ENCODE assay signal across 23 mouse cellular contexts in the genomic region with DNA sequence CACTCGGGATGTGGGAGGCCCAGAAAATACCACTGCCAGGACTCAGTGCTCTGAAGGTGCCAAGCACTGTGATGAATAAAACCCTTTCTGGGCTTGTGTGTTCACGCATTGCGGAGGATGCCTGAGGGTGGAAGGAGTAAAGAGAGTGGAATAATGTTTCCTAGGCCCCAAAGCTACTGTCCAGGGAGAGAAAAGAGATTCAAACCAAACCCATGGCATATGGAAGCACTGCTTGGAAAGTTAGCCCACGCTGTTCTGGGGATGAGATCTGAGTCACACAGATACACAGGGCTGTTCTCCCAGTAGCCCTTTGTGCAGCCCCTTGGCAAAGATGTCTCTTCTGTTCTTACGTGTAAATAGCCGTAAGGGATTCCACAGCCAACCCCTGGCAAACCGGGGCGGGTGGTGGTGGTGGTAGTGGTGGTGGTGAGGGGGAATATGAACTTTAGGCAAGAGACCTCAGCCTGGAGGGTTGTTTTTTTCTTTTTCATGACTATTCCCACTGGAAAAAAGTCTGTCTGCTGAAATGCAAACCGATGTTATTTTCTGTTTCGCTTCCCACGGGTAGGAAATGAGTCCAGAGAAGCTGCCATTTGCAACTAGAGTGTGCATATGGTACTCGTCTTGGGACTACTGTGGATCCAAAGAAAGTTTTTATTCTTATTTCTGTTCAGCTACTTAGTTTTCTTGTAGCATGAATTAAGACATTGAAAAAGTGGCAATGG. TPM values are rescaled to one million over a fixed set of nuclear protein-coding genes. Genes with fewer than 3 reads are reported as not detected.
DNase-seq lines count a peak whose midpoint lies in the region; ATAC-seq and TF ChIP-seq lines count a peak whose summit lies in the region.
"Had no signal": no experiment of that assay in that cellular context is flagged by ENCODE, and none has a peak within 500 bp of the region (broad histone marks: within the 10 kb centered on the region; RNA-seq: fewer than 3 reads in every experiment).

No protein-coding gene starts in this region.

- H3K9ac ChIP-seq in heart, embryonic 11.5 days (ENCODE audit: low read depth, low read length), result no peak overlapping the region
- H3K9ac ChIP-seq in hindbrain, embryonic 14.5 days, result no peak overlapping the region
- no peak overlapping the region for H3K9ac ChIP-seq in forebrain, embryonic 13.5 days
- H3K9ac ChIP-seq in neural tube, embryonic 15.5 days (replicated peaks), result no peak overlapping the region
- H3K9ac ChIP-seq: heart, embryonic 13.5 days; limb, embryonic 15.5 days; midbrain, embryonic 12.5 days had no signal

- no peaks in the 10 kb centered on the region for H3K27me3 ChIP-seq in heart, embryonic 11.5 days (ENCODE audit: control insufficient read depth, insufficient read depth, low read length)
- no peaks in the 10 kb centered on the region for H3K27me3 ChIP-seq in hindbrain, embryonic 14.5 days (ENCODE audit: control insufficient read depth, insufficient read depth, low read length)
- no peaks in the 10 kb centered on the region for H3K27me3 ChIP-seq in forebrain, embryonic 13.5 days
- H3K27me3 ChIP-seq in neural tube, embryonic 15.5 days (replicated peaks), result no peaks in the 10 kb centered on the region
- H3K27me3 ChIP-seq: heart, embryonic 13.5 days; limb, embryonic 15.5 days; midbrain, embryonic 12.5 days had no signal

- no peak for DNase-seq in heart, adult 11 months
- DNase-seq in layer of hippocampus, adult 2 months (ENCODE audit: low spot score in 2 of 2), result peak; percentile 48 to 76
- peak; percentile 38 to 82 for DNase-seq in left cerebral cortex, adult 8-10 months (ENCODE audit: low spot score in 2 of 2)
- DNase-seq in telencephalon, adult 2 months (ENCODE audit: low read depth, low spot score), result peak; percentile 92
- DNase-seq in hindbrain, embryonic 14.5 days (ENCODE audit: low spot score), result no peak
- DNase-seq: adrenal gland, postnatal 36 days; cerebellum, postnatal 14 days; heart, postnatal 4 days; kidney, adult 8-10 months; kidney, postnatal 4 days; lung, adult 2 months; thymus, postnatal 14 days had no signal

- H3K4me3 ChIP-seq in heart, embryonic 11.5 days (ENCODE audit: low read depth, low read length), result no peak overlapping the region
- H3K4me3 ChIP-seq in layer of hippocampus, adult 2 months, result no peak overlapping the region
- no peak overlapping the region for H3K4me3 ChIP-seq in hindbrain, embryonic 14.5 days (replicated peaks; ENCODE audit: low read length)
- no peak overlapping the region for H3K4me3 ChIP-seq in forebrain, embryonic 13.5 days
- H3K4me3 ChIP-seq in neural tube, embryonic 15.5 days (replicated peaks), result no peak overlapping the region
- H3K4me3 ChIP-seq: embryonic facial prominence, embryonic 10.5 days; heart, embryonic 13.5 days; limb, embryonic 15.5 days; midbrain, embryonic 12.5 days; myocyte had no signal

- no peak for ATAC-seq in heart, embryonic 11.5 days (replicated peaks; ENCODE audit: insufficient number of reproducible peaks, low FRiP score, low TSS enrichment)
- no peak for ATAC-seq in hindbrain, embryonic 14.5 days (ENCODE audit: low FRiP score)
- no peak for ATAC-seq in forebrain, embryonic 13.5 days
- no peak for ATAC-seq in neural tube, embryonic 15.5 days (ENCODE audit: low FRiP score)
- ATAC-seq: activated CD4-positive, CD25-positive, alpha-beta regulatory T cell, adult 4 months had no signal

- no peaks in the 10 kb centered on the region for H3K36me3 ChIP-seq in heart, embryonic 11.5 days (ENCODE audit: control insufficient read depth, insufficient read depth, low read length)
- no peaks in the 10 kb centered on the region for H3K36me3 ChIP-seq in hindbrain, embryonic 14.5 days (replicated peaks; ENCODE audit: control insufficient read depth, insufficient read depth)
- no peaks in the 10 kb centered on the region for H3K36me3 ChIP-seq in forebrain, embryonic 13.5 days (ENCODE audit: poor library complexity, severe bottlenecking)
- no peaks in the 10 kb centered on the region for H3K36me3 ChIP-seq in neural tube, embryonic 15.5 days
- H3K36me3 ChIP-seq: embryonic facial prominence, embryonic 10.5 days; heart, embryonic 13.5 days; limb, embryonic 15.5 days; midbrain, embryonic 12.5 days had no signal

- no peak overlapping the region for H3K4me2 ChIP-seq in heart, embryonic 11.5 days
- H3K4me2 ChIP-seq in hindbrain, embryonic 14.5 days (replicated peaks), result no peak overlapping the region
- no peak overlapping the region for H3K4me2 ChIP-seq in forebrain, embryonic 13.5 days
- H3K4me2 ChIP-seq in neural tube, embryonic 15.5 days, result no peak overlapping the region
- H3K4me2 ChIP-seq: limb, embryonic 15.5 days; midbrain, embryonic 12.5 days had no signal

- no peaks in the 10 kb centered on the region for H3K9me3 ChIP-seq in heart, embryonic 11.5 days (replicated peaks; ENCODE audit: control insufficient read depth, low read length)
- H3K9me3 ChIP-seq in hindbrain, embryonic 14.5 days (ENCODE audit: control insufficient read depth, low read length), result no peaks in the 10 kb centered on the region
- no peaks in the 10 kb centered on the region for H3K9me3 ChIP-seq in forebrain, embryonic 13.5 days (replicated peaks)
- H3K9me3 ChIP-seq in neural tube, embryonic 15.5 days (replicated peaks), result no peaks in the 10 kb centered on the region
- H3K9me3 ChIP-seq: embryonic facial prominence, embryonic 10.5 days; heart, embryonic 13.5 days; limb, embryonic 15.5 days; midbrain, embryonic 12.5 days had no signal

- H3K27ac ChIP-seq in heart, embryonic 11.5 days (ENCODE audit: low read depth, low read length), result 0 out of 2 replicates have a peak overlapping the region, but pooled peaks have one; percentile 47
- peak overlapping the region; percentile 83 for H3K27ac ChIP-seq in layer of hippocampus, adult 2 months
- H3K27ac ChIP-seq in hindbrain, embryonic 14.5 days, result no peak overlapping the region
- no peak overlapping the region for H3K27ac ChIP-seq in forebrain, embryonic 13.5 days
- H3K27ac ChIP-seq in neural tube, embryonic 15.5 days (replicated peaks), result no peak overlapping the region
- H3K27ac ChIP-seq: embryonic facial prominence, embryonic 10.5 days; limb, embryonic 15.5 days; macrophage; midbrain, embryonic 12.5 days had no signal

- no peak for TF ChIP-seq CTCF in layer of hippocampus, adult 2 months (conservative IDR thresholded peaks at IDR 0.05)

- 83% methylated on average over 12 of the region's 12 CpGs for WGBS in heart, embryonic 11.5 days (ENCODE audit: insufficient replicate concordance)
- 87% methylated on average over 12 of the region's 12 CpGs for WGBS in hindbrain, embryonic 14.5 days
- WGBS in forebrain, embryonic 13.5 days, result 87% methylated on average over 12 of the region's 12 CpGs
- WGBS in neural tube, embryonic 15.5 days, result 83% methylated on average over 12 of the region's 12 CpGs

- H3K4me1 ChIP-seq in heart, embryonic 11.5 days (ENCODE audit: control insufficient read depth, insufficient read depth, low read length), result peaks cover 10% of the 10 kb centered on the region
- peaks cover 11% of the 10 kb centered on the region for H3K4me1 ChIP-seq in hindbrain, embryonic 14.5 days (replicated peaks; ENCODE audit: control insufficient read depth, insufficient read depth, low read length)
- no peaks in the 10 kb centered on the region; the same call in 1 of the 2 replicates for H3K4me1 ChIP-seq in forebrain, embryonic 13.5 days
- H3K4me1 ChIP-seq in neural tube, embryonic 15.5 days, result peaks cover 12% of the 10 kb centered on the region
- H3K4me1 ChIP-seq: limb, embryonic 15.5 days had no signal

RNA-seq across cellular contexts. Expression of a gene that starts 44.3 kb away (rescaled TPM):
- polyA plus RNA-seq in heart, embryonic 11.5 days (2014; fragmentation: Nextera tagmentation; extraction: Ambion mirVana), result 0.13 and 0.28 TPM in 2 replicates
- 100 to 1,000 TPM; 390 to 415 TPM for total RNA-seq in layer of hippocampus, adult 2 months (2021)
- total RNA-seq in left cerebral cortex, adult 8-10 months (2022), result 100 to 1,000 TPM; 303 to 368 (median 336) TPM
- polyA plus RNA-seq in hindbrain, embryonic 14.5 days (2014; fragmentation: Nextera tagmentation; extraction: Ambion mirVana), result 2.3 and 2.6 TPM in 2 replicates
- polyA plus RNA-seq in forebrain, embryonic 13.5 days (2015; fragmentation: Nextera tagmentation; extraction: Ambion mirVana), result 2.9 and 5.1 TPM in 2 replicates
- polyA plus RNA-seq in neural tube, embryonic 15.5 days (2015; fragmentation: Nextera tagmentation; extraction: Ambion mirVana), result 3.2 and 5.1 TPM in 2 replicates
- total RNA-seq: gastrocnemius, adult 18-20 months had no signal
- polyA plus RNA-seq: myocyte had no signal

Comparison
In these comparisons a context has a peak if more than half of its experiments do, and no peak if none do; other contexts are left out.
1. H3K27ac ChIP-seq: peak in heart, embryonic 11.5 days (single experiment) and layer of hippocampus, adult 2 months (single experiment); none in hindbrain, embryonic 14.5 days (single experiment), forebrain, embryonic 13.5 days (single experiment) and neural tube, embryonic 15.5 days (single experiment).
2. DNase-seq: peak in layer of hippocampus, adult 2 months (2 of 2), left cerebral cortex, adult 8-10 months (2 of 2) and telencephalon, adult 2 months (single experiment); none in heart, adult 11 months (single experiment) and hindbrain, embryonic 14.5 days (single experiment).